Mouse (Mus musculus): ENCODE measurements at regions not wholly inside any gene's neighbourhood (a gene's known extent, or its start where the extent isn't known, plus 50 kb on each side); places are given as distances from the start of the nearest gene placed in this dataset.
A peak's percentile ranks its signal among the peaks of the same experiment; 100 is the strongest.
"Not testable (repeated sequence)": the region's sequence is repeated elsewhere in the genome, so short reads cannot be mapped to it uniquely, and the experiment has no call there.

DNA sequence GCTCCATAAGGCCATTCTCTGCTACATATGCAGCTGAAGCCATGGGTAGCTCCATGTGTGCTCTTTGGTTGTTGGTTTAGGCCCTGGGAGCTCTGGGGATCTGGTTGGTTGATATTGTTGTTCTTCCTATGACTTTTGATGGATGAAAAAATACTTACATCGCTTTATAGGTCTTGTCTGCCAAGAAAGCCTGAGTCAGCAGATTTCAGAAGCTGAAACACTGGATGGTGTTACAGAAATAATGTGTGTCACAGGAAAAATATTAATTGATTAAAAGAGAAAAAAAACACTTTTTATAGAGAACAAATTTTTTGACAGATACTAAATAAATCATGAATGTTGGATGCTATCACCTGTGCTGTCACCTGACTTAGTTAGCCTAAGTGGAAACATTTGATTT is 52.4 kb upstream of the Plxna2 start:
- no peak for DNase-seq

GRCm38 (mm10) chr1:194563946-194564345 is 54.1 kb upstream of the Plxna2 start:
- no peak for DNase-seq

DNA sequence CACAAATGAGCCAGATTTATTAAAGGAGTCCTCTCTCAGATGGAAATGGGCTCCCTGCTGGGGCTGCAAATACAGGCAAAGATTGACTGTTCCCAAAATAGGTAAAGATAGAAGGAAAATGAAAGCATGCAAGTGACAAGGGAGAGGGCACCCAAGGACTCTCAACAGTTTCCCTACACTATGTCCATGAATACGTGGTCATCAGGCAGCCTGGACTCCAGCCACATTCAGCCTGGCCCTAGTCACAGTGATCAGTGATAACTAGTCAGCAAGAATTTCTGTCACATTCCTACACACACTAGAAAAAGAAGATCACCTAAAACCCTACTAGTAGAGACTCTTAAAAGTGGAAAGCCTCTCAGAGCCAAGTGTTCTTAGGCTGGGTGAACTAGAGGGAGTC is 56.9 kb upstream of the Plxna2 start:
- DNase-seq: no peak

GRCm38 (mm10) chr1:194548661-194549060 is 69.4 kb upstream of the Plxna2 start:
- no peak for DNase-seq

GRCm38 (mm10) chr1:194548243-194548642 is 69.8 kb upstream of the Plxna2 start:
- no peak for DNase-seq

DNA sequence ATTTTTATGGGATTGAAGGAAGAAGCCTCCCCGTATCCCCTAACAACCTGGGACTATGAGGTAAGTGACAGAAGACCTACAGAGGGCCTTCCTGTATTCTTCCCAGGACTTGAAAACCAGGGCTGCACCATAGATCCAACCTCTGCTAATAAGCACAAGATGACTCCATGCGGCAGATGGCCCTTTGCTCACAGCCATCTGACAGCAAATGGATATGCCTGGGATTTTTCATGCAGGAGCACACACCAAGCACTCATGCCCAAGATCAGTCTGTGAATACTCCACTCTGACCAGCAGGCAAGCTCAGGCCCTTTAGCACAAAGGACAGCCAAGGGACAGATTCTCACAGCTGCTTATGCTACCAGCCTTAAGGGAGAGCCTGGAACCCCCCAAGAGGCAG is 77.1 kb upstream of the Plxna2 start:
- peak; percentile 47 to 48 for DNase-seq

- DNase-seq: peak; percentile 42 to 54
Observed at GRCm38 (mm10) chr1:194527342-194528165, 90.5 kb upstream of the Plxna2 start.

DNA sequence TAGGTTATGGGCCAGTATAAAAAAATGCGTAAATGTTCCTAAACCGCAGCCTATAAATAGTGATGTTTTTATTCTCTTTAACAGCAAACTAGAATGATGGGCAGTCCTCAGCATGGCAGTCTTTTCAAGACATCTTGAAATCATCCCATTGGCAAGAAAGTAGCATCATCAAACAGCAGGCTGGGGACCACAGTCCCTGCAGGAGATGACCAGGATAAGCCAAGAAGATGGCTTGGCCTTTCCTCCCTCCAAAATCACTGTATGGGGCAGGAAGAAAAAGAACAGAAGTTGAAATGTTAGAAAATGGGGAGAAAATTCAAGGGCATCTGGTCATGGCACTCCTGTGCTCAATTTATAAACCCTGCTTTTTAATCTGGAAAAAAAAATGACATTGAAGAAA is 93.0 kb upstream of the Plxna2 start:
- DNase-seq: no peak

DNA sequence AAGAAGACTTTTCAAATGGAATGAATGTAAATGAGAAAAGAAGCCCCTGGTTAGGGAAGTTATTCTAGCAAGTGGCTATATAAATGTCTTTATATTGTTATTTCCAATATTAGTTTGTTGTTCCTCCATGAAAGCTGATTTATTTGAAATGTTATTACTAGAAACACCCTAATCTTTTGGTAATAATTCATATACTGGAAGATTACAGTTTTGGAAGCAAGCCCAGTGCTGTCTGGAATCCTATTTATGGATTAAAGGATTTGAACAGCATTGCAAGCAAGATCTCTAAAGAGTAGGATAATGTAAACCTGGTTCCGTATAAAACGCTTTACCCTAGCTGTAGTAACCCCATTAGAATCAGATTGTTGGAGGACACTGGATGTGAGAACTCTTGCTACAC is 96.8 kb upstream of the Plxna2 start:
- DNase-seq: no peak

DNA sequence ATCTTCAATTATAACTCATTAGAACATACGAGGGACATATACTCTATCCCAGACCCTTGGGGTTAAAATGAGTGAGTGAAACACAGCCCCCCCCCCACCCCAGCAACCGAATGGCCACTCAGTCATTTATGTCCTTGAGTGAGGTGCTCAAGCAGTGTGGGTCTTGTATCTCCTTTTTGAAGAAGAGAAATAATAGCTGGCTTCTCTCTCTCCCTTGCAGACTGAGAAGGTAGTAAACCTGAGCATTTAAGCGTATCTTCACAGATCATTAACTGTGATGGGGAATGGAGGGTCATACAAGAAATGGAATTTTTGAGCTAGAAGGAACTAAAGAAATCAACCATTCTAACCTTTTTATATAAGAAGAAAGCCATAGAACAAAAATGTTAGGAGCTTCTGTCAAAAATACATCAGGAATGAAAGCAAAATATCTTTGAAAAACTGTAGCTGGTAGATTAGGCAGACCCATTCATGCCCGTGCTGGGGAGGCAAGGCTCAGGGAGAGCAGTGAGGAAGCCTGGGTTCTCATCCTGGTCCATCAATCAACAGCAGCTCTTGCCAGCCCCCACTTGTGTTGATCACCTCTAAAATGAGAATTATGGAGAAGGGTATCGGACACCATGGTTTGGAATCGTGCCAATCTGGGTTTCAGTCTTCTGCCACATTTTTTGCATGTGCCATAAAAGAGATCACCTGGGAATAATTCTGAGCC is 98.4 kb upstream of the Plxna2 start:
- no peak for DNase-seq

- no peak for DNase-seq
Observed at GRCm38 (mm10) chr1:194516136-194516535, 101.9 kb upstream of the Plxna2 start.

DNA sequence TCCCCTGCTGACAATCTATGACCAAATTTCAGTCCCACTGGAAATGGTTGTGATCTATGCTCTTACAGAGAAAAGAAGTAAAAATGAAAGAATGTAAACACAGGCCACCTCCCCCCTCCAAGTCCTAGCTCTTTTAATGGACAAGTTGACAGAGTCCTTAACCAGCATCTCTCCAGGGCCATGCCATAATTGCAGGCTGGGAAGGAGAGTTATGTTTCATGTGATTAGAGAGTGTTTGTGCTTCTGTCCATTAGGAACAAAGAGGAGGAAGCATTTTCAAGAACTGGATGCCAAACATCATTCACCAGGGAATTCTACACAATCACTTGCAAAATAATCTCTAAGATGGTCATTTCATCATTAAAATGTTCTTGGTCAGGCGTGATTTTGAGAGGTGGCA is 109.7 kb upstream of the Plxna2 start:
- no peak for DNase-seq

DNA sequence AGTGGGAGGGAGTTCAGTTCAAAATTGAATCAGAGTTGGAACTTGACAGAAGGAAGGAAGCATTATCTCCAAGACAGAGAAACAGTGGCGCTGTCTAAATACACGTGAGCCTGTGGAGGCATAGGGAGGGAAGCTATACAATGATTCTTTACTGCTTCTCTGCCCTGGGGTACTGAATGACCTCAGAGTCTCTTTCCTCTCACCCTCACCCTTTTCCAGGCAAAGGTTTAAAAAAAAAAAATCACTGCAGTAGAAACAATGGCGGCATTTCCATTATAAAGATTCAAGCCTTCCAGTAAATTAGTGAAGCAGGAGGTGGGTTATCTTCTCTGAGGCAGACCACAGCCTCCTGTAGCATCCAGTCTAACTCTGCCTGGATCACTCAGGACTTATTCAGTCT is 112.2 kb upstream of the Plxna2 start:
- no peak for DNase-seq

GRCm38 (mm10) chr1:194504207-194504606 is 113.8 kb upstream of the Plxna2 start:
- DNase-seq: no peak

DNA sequence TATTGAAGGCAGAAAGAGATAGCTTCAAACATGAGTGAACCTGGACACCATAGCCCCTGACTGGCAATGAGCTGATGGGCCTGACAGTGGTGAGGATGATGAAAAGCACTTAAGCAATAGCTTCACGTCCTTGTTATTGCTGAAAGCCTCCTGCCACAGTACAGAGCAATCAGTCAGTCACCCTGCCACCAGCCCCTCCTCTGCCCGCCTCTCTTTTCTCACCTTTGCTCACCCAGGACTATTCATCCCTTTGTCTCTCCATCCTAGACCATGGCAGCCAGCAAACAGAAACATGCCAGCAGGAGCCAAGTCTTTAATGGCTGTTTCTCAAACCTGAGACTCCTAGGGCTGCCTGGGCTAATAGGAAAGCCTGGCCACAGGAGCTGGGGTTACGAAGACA is 114.5 kb upstream of the Plxna2 start:
- DNase-seq: no peak

DNA sequence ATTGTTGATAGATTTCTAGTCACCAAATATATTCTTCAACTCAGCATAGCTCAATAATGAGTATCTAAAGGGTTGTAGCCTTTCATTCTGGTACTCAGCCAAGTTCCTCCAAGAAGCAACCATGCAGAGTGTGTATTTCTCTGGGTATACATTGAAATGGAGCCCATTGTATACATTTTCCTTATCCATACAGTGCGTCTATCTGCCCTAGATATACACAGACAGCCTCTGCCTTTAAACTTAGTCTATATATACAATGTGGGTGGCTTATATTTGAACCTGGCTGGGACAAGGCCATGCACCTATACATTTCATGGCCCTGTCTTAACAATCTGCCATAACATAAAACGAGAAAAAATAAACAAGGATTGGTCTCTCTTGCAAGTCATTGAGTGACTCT is 121.6 kb upstream of the Plxna2 start:
- no peak for DNase-seq

DNA sequence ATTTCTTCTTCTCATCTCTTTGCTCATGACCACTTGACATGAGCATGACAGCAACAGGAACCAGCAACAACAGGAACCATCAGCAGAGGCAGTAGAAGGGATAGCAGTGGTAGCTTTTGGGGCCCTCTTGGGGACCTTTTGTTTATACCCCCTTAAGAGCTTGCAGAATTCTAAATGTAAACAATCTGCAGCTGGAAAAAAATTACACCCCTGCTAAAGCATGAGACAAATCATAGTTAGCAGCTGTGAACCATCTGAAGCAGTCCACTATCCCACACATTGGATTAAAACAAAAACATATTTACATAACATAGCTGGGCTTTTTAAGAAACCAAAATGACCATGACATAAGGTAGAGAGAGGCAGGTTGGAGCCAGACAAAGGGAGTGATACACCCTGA is 126.9 kb upstream of the Plxna2 start:
- no peak for DNase-seq

GRCm38 (mm10) chr1:194488126-194488525 is 129.9 kb upstream of the Plxna2 start:
- DNase-seq: no peak

DNA sequence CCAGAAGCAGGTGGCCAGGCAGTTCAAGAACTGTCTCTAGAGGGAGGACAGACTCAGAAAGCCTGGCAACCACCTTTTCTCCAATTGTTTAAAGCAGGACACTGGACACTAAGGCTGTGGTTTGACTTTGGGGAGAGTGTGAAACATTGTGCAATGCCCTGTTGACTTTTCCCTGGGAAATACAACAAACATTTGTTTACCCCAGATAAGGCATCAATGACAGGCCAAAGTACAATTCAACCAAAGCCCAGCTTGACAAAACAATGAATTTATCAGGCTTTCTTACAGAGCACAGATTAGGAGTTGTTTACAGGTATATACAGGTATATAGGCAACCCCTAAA is 135.3 kb upstream of the Plxna2 start:
- no peak for DNase-seq

- no peak for DNase-seq
Observed at GRCm38 (mm10) chr1:194482001-194482716, 135.9 kb upstream of the Plxna2 start.

DNA sequence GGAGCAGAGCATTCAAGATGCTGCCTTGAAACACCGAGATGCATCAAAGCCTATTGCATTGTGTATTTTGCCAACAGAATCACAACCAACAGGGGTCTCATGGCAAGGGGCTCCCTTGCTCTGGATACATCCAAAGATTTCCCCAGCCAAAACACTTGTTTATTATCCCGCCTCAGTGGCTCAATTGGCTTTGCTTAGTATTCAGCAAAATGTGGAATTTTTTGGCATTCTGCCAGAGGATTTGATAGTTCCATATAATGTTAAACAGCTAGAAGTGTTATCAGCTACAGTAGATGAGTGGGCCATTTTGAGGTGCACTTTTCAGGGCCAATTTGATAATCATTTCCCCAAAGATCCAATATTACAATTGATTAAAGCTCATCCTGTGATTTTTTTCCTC is 146.7 kb upstream of the Plxna2 start:
- not testable (repeated sequence) for DNase-seq

DNA sequence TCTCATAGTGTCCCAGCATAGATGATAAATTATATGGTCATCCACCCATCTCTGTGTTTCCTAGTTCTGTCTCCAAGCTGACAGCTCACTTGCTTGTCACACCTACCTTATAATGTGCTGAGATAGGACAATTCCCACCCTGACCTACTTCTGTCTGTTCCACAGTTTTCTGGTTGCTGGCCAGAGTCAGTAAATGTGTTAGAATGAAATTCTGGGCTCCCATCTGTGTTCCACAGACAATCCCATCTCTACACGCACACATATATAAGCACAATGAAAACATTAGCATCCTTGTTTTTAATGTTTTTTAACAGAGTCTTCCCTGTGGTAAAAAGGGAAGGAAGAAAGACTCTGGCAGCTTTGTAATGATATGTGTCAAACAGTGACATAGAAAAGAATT is 165.5 kb upstream of the Plxna2 start:
- DNase-seq: peak in 1 of 2 experiments; percentile 7

DNA sequence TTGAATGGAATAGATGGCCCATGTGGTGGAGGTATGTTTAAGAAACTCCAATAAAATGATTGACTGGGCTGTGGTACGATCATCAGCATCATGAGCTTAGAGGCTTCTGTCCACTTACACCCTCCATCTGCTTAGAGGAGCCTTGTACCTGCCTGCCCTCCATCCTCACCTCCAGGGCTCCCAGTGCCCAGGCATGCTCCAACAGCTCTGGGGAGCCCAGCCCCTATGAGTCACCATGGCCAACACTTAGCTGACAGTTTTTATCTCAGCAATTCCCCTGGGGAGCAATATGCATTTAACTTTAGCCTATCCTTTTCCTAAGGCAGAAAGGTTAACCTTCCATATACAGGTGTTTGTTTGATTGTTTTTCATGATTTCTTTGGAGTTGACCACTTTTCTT is 174.3 kb upstream of the Plxna2 start:
- no peak for DNase-seq

GRCm38 (mm10) chr1:194437301-194437700 is 180.7 kb upstream of the Plxna2 start:
- DNase-seq: no peak

All from cerebellum, postnatal 36 days (tissue).